Mouse (Mus musculus) G1E (cell line): ENCODE results near the gene Chst12.

Experiments
- CTCF ChIP-seq: IDR thresholded peaks from 2 replicates; pipeline ENCODE4 v1.5.1; 2012; ENCODE audit warnings: low read depth, low read length, inconsistent platforms, mixed read lengths
- GATA1 ChIP-seq: IDR thresholded peaks from 2 replicates; pipeline ENCODE4 v1.6.1; 2012; ENCODE audit warnings: borderline replicate concordance, low read length, inconsistent platforms, mixed read lengths
- GATA2 ChIP-seq: IDR thresholded peaks from 2 replicates; pipeline ENCODE4 v1.6.1; 2012; ENCODE audit warnings: low read depth, low read length, inconsistent platforms, borderline replicate concordance
- POLR2AphosphoS5 ChIP-seq: IDR thresholded peaks from 2 replicates; pipeline ENCODE4 v1.6.1; 2012; ENCODE audit warnings: low read depth, low read length, inconsistent platforms; ENCODE audit not compliant: insufficient replicate concordance
- TAL1 ChIP-seq: conservative IDR thresholded peaks from 2 replicates; pipeline ENCODE4 v1.6.1; 2012; ENCODE audit warnings: low read depth, low read length, inconsistent platforms, mixed read lengths

DNA sequence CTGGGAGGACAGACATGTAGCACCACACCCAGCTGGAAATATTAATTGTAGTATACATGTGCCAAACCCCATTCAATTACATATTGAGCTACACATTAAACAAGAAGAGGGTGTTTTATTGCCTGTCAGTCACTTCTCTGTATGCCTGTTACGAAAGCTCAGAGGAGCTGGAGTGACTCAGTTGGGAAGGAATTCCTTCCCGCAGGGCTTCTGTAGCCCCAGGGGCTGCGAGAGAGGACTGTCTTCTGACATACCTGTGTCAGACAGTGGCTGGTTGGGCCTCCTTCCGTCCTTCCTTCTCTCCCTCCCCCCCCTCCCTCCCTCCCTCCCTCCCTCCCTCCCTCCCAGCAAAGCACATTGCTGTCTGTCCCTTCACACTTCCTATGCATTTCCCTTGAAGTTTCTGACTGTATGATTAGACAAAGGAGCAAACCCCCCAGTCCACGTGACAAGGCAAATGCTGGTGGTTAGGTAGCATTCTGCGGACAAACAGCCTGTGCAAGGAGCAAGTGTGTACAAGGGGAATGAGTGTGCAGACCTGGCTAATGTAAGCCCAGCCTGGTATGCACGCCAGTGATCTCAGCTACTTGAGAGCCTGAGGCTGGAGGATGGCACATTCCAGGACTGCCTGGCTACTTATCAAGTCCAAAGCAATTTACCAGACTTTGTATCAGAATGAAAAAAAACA is 9.6 kb downstream of the Chst12 start:
- no peak for TF ChIP-seq CTCF
- no peak for TF ChIP-seq GATA1
- no peak for TF ChIP-seq GATA2
- no peak for TF ChIP-seq TAL1
- no peak for TF ChIP-seq POLR2AphosphoS5
